Mouse (Mus musculus): ENCODE measurements around the gene Dclk2.

- TF ChIP-seq CTCF (IDR thresholded peaks at IDR 0.05; ENCODE audit: low read depth, low read length), result no peak
- TF ChIP-seq POLR2A (IDR thresholded peaks at IDR 0.05; ENCODE audit: insufficient read depth, low read length), result no peak
Observed at GRCm38 (mm10) chr3:86959088-86959487, 38.4 kb upstream of the Dclk2 start.
